Mouse (Mus musculus) myocyte (in vitro differentiated cells): ENCODE measurements around the gene Arhgap15. TPM values are rescaled to one million over a fixed set of nuclear protein-coding genes. Genes with fewer than 3 reads are reported as not detected.

Experiments used
- H3K27me3 ChIP-seq: one replicate; pipeline ENCODE4 v1.6.1; 2011; ENCODE audit not compliant: control insufficient read depth, insufficient read depth, insufficient read length
- H3K36me3 ChIP-seq: one replicate; pipeline ENCODE4 v1.6.1; 2011; ENCODE audit not compliant: control insufficient read depth, insufficient read depth
- H3K4me2 ChIP-seq: one replicate; pipeline ENCODE4 v1.6.1; 2011; ENCODE audit warnings: low read depth, control low read depth
- H3K4me3 ChIP-seq: one replicate; pipeline ENCODE4 v1.5.1; 2011; ENCODE audit warnings: mild to moderate bottlenecking, control low read depth, moderate library complexity
- H3K79me2 ChIP-seq: one replicate; pipeline ENCODE4 v1.6.1; 2011; ENCODE audit not compliant: control insufficient read depth, insufficient read depth
- H3ac ChIP-seq: one replicate; pipeline ENCODE4 v1.6.1; 2011; ENCODE audit not compliant: control insufficient read depth, insufficient read length
- CEBPB ChIP-seq: IDR thresholded peaks from 2 replicates; pipeline ENCODE4 v1.6.1; 2011; ENCODE audit warnings: mild to moderate bottlenecking, moderate library complexity; ENCODE audit not compliant: poor library complexity, insufficient read depth, severe bottlenecking
- E2F4 ChIP-seq: IDR thresholded peaks from one replicate; pipeline ENCODE4 v1.6.1; 2011; ENCODE audit warnings: mild to moderate bottlenecking, control low read depth, moderate library complexity; ENCODE audit not compliant: insufficient read depth
- MAX ChIP-seq: IDR thresholded peaks from one replicate; pipeline ENCODE4 v1.6.1; 2011; ENCODE audit warnings: low read depth, mild to moderate bottlenecking, control low read depth
- MYOD1 ChIP-seq, 3 experiments: IDR thresholded peaks; one replicate each; pipeline ENCODE4 v1.6.1; 2011; ENCODE audit warnings: control low read depth in 2 of 3, low read depth in 2 of 3, mild to moderate bottlenecking in 2 of 3, moderate library complexity in 1 of 3; ENCODE audit not compliant: insufficient read length in 2 of 3, control insufficient read depth in 1 of 3
- MYOG ChIP-seq, 3 experiments: IDR thresholded peaks; one replicate each; pipeline ENCODE4 v1.6.1; 2011; ENCODE audit warnings: control low read depth in 2 of 3, low read depth in 2 of 3, mild to moderate bottlenecking in 2 of 3; ENCODE audit not compliant: insufficient read length in 2 of 3, control insufficient read depth in 1 of 3, insufficient read depth in 1 of 3
- POLR2A ChIP-seq: IDR thresholded peaks from one replicate; pipeline ENCODE4 v1.6.1; 2011; ENCODE audit warnings: low read depth, mild to moderate bottlenecking, control low read depth, moderate library complexity; ENCODE audit not compliant: insufficient read length
- POLR2AphosphoS2 ChIP-seq: IDR thresholded peaks from one replicate; pipeline ENCODE4 v1.6.1; 2011; ENCODE audit warnings: low read depth, control low read depth; ENCODE audit not compliant: insufficient read length
- REST ChIP-seq: IDR thresholded peaks from one replicate; pipeline ENCODE4 v1.6.1; 2011; ENCODE audit warnings: mild to moderate bottlenecking, control low read depth, moderate library complexity; ENCODE audit not compliant: insufficient read depth, insufficient read length
- SRF ChIP-seq: IDR thresholded peaks from one replicate; pipeline ENCODE4 v1.6.1; 2011; ENCODE audit warnings: low read depth; ENCODE audit not compliant: control insufficient read depth, insufficient read length
- TCF12 ChIP-seq: IDR thresholded peaks from one replicate; pipeline ENCODE4 v1.6.1; 2011; ENCODE audit warnings: mild to moderate bottlenecking, control low read depth; ENCODE audit not compliant: poor library complexity, insufficient read depth, severe bottlenecking
- TCF3 ChIP-seq: IDR thresholded peaks from one replicate; pipeline ENCODE4 v1.6.1; 2011; ENCODE audit warnings: low read depth, control low read depth; ENCODE audit not compliant: insufficient read length
- USF1 ChIP-seq: IDR thresholded peaks from one replicate; pipeline ENCODE4 v1.6.1; 2011; ENCODE audit warnings: low read depth, mild to moderate bottlenecking, control low read depth, moderate library complexity
- polyA plus RNA-seq: library from polyadenylated mRNA; unstranded; fragments of >200 nt; fragmentation: generic; extraction: Trizol; gene quantifications from one replicate; pipeline ENCODE4 v1.2.1, GENCODE M21; 2012; ENCODE audit warnings: missing spikeins

Gene Arhgap15
- polyA plus RNA-seq, 1 experiment, result not detected

DNA sequence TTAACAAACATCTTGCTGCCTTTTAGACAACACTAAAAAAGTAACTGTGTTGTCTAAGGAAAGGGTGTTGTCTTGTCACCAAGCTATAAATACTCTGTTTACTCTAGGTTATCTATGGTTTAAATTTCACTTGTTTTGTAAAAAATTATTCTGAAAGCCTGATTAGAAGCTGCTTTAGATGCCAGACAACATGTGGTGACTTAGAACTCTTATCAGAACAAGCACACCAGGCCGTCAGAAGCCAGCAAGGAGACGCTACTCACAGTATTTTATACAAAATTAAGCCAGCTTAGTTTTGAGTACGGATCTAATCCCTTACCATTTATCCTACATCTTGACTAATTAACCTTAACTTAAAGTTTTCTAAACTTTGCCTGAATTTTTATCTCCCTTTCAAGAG is 44.5 kb downstream of the Arhgap15 start:
- Histone ChIP-seq H3ac (no peak overlapping the region), H3K4me3 (no peak overlapping the region), H3K27me3 (no peaks in the 10 kb centered on the region), H3K4me2 (no peak overlapping the region), H3K79me2 (no peaks in the 10 kb centered on the region), H3K36me3 (no peaks in the 10 kb centered on the region)
- TF ChIP-seq REST (no peak), USF1 (no peak), TCF3 (no peak), MYOG (IDR thresholded peaks at IDR 0.05; ENCODE audit: control insufficient read depth in 1 of 3, insufficient read depth in 1 of 3, insufficient read length in 2 of 3, low read depth in 2 of 3) (no peak), POLR2A (no peak), E2F4 (no peak), POLR2AphosphoS2 (no peak), TCF12 (no peak), SRF (no peak), MAX (no peak), MYOD1 (IDR thresholded peaks at IDR 0.05; ENCODE audit: control insufficient read depth in 1 of 3, insufficient read length in 2 of 3, low read depth in 2 of 3) (no peak), CEBPB (no peak)

DNA sequence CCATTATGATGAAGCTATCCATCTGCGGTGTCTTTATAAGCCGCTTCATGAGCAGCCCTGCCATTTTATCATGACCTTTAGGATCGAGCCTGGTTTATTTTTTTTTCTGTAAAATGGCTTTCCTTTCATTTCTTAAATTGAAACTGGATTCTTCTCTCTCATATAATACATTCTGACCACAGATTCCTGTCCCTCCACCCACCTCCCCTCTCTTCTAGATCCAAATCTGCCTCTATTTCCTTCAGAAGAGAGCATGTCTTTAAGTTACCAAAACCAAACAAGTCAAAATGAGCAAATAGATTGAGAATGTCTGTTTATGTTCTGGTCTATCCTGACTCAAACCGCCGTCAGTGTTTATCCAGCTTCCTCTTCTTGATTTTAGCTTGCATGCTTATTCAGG is 46.1 kb downstream of the Arhgap15 start:
- no peak for TF ChIP-seq MYOD1 (IDR thresholded peaks at IDR 0.05; ENCODE audit: control insufficient read depth in 1 of 3, insufficient read length in 2 of 3, low read depth in 2 of 3)
- TF ChIP-seq SRF, result no peak
- TF ChIP-seq TCF3, result no peak
- no peak for TF ChIP-seq REST
- no peak for TF ChIP-seq USF1
- TF ChIP-seq POLR2A, result no peak
- no peak for TF ChIP-seq CEBPB
- no peak for TF ChIP-seq MAX
- TF ChIP-seq POLR2AphosphoS2, result no peak
- no peak for TF ChIP-seq E2F4
- TF ChIP-seq TCF12, result no peak
- TF ChIP-seq MYOG (IDR thresholded peaks at IDR 0.05; ENCODE audit: control insufficient read depth in 1 of 3, insufficient read depth in 1 of 3, insufficient read length in 2 of 3, low read depth in 2 of 3), result no peak
- Histone ChIP-seq H3K27me3 (no peaks in the 10 kb centered on the region), H3K4me2 (peak overlapping the region; percentile 18), H3ac (no peak overlapping the region), H3K79me2 (no peaks in the 10 kb centered on the region), H3K36me3 (no peaks in the 10 kb centered on the region), H3K4me3 (no peak overlapping the region)

- no peak for TF ChIP-seq MAX
- no peak for TF ChIP-seq POLR2AphosphoS2
- TF ChIP-seq CEBPB, result no peak
- TF ChIP-seq TCF3, result no peak
- TF ChIP-seq MYOG (IDR thresholded peaks at IDR 0.05; ENCODE audit: control insufficient read depth in 1 of 3, insufficient read depth in 1 of 3, insufficient read length in 2 of 3, low read depth in 2 of 3), result no peak
- no peak for TF ChIP-seq REST
- TF ChIP-seq E2F4, result no peak
- no peak for TF ChIP-seq SRF
- TF ChIP-seq USF1, result no peak
- TF ChIP-seq POLR2A, result no peak
- H3ac ChIP-seq, result no peak overlapping the region
- H3K79me2 ChIP-seq, result no peaks in the 10 kb centered on the region
These were observed 47.8 kb downstream of the Arhgap15 start for GRCm38 (mm10) chr2:43796448-43796847.

GRCm38 (mm10) chr2:43805960-43806744 is 57.5 kb downstream of the Arhgap15 start:
- no peaks in the 10 kb centered on the region for H3K27me3 ChIP-seq
- H3K4me3 ChIP-seq, result no peak overlapping the region
- no peaks in the 10 kb centered on the region for H3K36me3 ChIP-seq
- no peak overlapping the region for H3ac ChIP-seq
- no peak overlapping the region for H3K4me2 ChIP-seq
- TF ChIP-seq MAX (no peak), TCF12 (no peak), USF1 (no peak), POLR2A (no peak), E2F4 (no peak), TCF3 (no peak), POLR2AphosphoS2 (no peak), MYOG (IDR thresholded peaks at IDR 0.05; ENCODE audit: control insufficient read depth in 1 of 3, insufficient read depth in 1 of 3, insufficient read length in 2 of 3, low read depth in 2 of 3) (no peak), SRF (no peak), CEBPB (no peak), REST (no peak), MYOD1 (IDR thresholded peaks at IDR 0.05; ENCODE audit: control insufficient read depth in 1 of 3, insufficient read length in 2 of 3, low read depth in 2 of 3) (no peak)
- H3K79me2 ChIP-seq, result no peaks in the 10 kb centered on the region

More at GRCm38 (mm10) chr2:43796448-43796847, 47.8 kb downstream of the Arhgap15 start:
- Histone ChIP-seq H3K27me3 (no peaks in the 10 kb centered on the region), H3K4me3 (no peak overlapping the region), H3K36me3 (no peaks in the 10 kb centered on the region), H3K4me2 (no peak overlapping the region)
